Mouse (Mus musculus) thymus, postnatal 0 days (tissue): ENCODE results near the gene Aspg. TPM values are rescaled to one million over a fixed set of nuclear protein-coding genes. Genes with fewer than 3 reads are reported as not detected.

ENCODE experiments used
- DNase-seq: peaks from one replicate; pipeline ENCODE4 v3.0.0-alpha.2; 2015; ENCODE audit warnings: low spot score
- polyA plus RNA-seq: library from polyadenylated mRNA; unstranded; fragments of >200 nt; fragmentation: Nextera tagmentation; extraction: Ambion mirVana; gene quantifications from 2 replicates; pipeline ENCODE4 v1.2.1, GENCODE M21; 2015

Gene Aspg
- polyA plus RNA-seq = 0.82 and 0.85 TPM in 2 replicates

DNA sequence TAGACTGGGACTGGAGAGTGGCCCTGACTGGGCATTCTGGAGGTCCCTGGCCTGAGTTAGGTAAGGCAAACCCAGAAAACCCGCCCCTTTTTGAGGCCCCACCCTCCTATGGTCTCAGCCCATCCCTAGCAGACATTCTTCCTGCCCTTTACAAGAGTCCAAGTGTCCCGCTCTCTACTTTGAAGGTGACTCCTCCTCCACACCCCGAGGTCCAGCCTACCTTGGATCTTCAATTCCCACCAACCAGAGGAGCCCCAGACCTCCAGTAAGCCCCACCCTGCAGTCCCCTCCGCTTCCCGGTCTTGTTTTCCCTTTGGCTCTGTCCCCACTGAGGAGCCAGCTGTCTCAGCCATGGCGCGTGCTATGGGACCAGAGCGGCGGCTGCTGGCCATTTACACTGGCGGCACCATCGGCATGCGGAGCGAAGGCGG is at the start of gene Aspg:
Gene Aspg, plus strand, starts transcription at position 139 of the 431 bp plus-strand sequence.
- DNase-seq = no peak

DNA sequence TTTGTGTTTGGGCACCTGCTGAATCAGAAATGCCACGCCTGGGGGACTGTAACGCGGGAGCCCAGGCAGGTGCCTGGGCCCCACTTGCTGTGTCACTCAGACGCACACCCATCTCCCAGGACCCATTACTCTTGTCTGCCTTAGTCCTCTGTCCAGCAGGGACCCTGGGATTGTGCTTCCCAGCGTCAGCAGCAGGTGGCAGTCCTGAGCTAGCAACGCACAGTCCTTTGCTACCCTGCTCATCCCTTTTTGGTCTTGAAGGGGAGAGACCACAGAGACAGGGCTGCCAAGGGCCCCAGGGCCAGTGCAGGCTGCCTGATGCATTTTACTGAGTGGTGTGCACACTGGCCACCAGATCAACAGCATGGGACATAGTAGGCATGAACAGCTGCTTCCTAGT is 28.8 kb upstream of the Aspg start:
- DNase-seq = peak; percentile 29

DNA sequence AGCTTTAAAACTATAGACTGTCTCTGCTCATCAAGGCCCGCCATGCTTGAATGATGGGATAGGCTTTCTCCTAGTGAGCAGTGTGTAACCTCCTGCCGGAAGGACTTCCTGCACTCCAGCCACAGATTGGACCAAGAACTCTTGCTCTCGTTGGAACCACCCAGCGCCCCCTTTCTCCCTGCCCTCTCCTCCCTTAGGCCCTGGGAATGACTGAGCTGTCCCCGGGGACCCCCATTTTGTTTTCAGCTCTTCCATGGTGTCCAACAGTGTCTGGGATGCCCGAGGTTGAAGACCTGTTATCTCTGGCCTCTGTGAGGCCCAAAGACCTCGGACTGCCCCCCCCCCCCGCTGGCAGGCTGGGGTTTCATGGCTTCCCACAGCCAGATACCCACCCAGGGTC is 26.6 kb upstream of the Aspg start:
- no peak for DNase-seq

DNA sequence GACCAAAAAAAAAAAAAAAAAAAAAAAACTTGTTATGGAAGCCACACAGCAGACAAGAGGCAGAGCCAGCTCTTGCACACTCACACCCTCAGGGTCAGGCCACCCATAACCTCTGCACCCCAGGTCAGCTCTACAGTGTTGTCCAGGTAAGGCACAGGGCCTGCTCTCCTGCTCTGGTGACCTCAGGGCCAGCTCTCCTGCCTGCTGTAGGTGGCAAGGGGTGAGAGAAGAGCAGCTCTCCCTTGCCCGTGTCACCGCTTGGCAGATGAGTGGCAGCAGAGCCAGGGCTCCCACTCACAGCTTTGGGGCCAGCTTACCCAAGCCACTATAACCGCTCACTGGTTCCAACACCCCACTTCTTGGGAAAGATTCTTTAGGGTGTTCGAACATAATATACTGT is 25.6 kb upstream of the Aspg start:
- no peak for DNase-seq

DNA sequence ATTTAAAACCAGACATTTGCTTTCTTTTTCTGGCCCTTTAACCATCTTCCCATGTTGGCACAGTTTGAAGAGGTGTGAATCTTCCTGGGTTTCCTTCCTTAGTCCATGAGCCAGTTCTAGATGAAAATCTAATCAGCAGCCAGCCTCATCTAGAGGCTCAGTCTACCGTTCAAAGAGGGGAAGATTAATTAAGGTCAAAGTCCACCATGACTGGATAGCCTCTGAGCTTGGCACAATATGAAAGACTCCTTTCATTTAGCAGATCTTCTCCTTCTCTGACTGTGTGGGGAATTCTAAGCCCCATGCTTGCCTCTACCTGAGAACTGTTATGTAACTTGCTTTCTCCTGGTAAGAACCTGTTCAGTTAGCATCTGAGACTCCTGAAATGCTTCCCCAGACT is 24.2 kb upstream of the Aspg start:
- DNase-seq = no peak

DNA sequence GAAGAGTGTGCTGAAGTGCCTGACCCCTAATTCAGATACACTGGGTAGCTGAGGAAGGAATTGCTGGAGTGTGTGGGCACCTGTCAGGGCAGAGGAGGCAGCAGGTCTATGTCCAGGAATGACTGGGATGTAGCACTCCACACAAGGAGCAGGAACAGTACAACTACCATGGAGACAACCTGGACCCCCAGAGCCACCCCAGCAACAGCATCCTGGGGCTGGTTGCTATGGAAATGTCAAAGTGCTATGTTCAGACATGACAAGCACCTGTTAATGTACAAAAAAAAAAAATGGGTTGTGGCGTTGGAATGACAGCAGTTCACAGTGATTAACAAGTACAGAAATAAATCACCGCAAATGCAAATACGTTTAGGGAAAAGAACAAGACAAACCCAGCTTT is 20.2 kb upstream of the Aspg start:
- DNase-seq = no peak

DNA sequence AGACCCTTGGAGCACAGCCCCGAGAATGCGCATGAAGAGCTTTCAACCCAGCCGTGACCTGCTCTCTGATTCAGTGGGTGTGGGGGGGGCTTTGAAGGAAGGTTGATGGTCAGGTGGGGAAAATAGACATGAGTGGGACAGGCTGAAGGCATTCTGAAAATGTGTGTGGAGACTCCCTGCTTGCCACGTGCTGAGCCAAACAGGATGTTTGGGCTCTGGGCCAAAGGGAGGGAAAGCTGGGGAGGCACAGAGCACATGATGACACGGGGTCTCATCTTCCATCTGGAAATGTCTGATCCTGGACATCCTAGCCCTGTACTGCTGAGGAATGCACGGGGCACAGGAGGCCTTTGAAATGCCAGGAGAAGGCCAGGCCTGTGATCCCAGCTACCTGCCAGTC is 19.8 kb upstream of the Aspg start:
- no peak for DNase-seq

DNA sequence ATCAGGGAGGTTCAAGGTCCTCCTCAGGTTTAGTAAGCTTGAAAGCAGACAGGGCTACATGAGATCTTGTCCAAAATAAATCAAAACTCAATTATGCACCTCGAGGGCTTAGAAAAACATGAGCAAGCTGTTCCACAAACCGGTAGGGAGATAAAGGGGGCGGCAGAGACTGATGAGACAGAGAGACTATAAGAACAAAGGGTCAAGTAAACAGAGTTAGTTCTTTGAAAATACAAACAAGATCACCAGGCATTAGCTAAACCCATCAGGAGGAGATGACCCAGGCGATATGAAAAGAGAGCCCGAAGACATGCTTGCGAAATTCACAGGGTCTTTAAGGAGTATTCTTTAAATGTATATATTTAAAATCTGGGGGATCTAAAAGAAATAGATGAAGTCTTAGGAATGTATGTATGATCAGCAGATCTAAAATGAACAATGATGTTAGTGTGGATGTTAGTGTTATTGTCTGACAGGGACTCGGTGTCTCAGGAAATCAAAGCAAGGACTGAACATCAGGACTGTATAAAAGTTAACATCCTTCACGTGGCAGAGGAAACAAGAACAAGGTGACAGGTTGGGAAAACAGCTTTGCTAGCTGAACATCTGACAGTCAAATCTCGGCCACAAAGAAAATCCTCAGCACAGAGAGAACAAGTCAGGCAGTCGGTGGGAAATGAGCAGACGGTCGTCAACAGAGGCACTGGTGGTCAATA is 17.7 kb upstream of the Aspg start:
- DNase-seq = no peak

DNA sequence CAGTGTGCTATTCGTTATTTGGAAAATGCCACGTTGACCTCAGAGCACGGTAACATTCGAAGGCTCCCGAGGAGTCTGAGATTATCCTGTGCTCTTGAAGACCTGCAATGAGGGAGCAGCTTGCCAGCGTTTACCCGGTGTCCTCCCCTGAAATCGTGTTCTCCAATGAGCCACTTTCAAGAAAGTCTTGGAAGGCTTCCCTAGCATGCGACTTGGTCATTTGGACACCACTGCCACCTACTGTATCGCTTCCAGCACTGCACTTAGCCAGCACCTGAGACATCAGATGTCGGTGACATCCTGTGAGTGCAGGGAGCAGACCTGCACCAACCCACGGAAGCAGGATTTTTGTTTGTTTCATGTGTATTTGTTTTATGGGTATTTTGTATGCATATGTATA is 15.4 kb upstream of the Aspg start:
- peak; percentile 63 for DNase-seq

DNA sequence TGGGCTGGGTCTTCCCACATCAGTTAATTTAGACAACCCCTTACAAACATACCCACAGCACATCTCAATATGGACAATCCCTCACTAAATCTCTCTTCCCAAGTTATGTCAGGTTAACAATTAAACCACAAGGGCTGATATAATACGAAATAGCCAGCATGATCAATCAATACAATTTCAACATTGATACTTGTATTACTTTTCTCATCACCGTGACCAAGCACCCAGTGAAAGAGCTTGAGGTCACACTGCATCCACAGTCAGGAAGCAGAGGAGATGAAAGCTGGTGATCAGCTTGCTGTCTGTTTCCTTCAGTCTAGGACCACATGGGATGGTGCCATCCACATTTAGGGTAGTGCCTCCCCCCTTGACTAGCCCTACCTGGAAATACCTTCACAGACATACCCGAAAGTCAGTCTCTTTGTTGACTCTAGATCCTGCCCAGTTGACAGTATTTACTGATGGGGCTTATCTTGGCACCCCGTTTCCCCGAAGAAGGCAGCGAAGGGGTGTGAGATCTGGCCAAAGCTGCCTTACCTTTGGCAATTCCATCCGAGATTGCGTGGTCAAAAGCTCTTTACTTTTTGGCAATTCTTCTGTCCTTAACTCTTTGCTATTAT is 12.1 kb upstream of the Aspg start:
- no peak for DNase-seq

DNA sequence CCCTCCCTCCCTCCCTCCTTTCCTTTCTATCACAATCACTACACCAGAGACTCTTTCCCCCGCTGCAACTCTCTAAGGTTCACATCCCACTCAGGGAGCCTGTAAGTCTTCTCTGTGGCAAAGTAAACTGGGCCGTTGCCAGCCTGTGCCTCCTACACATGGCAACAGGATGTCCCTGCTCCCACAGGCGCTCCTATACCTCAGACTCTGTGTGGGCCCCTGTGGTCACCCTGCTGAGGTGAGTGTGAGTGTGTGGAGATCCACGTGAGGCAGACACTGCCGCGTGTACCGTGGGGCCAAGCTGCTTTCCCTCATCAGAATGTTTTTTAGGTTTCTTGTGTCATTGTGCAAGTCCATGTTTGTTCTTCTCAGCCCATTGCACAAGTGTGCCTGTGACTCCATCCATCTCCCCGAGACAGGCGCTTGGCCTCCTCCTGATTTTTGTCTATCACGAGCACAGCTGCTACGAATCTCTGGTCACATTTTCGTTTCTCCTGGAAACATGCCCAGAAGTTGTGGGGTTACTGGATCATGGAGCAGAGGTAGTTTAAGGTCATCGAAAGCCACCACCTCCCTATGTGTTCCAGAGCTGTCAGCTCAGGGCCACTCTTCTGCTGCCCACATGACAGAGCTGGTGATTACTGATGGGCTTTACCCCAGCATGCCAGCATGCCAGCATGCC is 10.3 kb upstream of the Aspg start:
- no peak for DNase-seq

DNA sequence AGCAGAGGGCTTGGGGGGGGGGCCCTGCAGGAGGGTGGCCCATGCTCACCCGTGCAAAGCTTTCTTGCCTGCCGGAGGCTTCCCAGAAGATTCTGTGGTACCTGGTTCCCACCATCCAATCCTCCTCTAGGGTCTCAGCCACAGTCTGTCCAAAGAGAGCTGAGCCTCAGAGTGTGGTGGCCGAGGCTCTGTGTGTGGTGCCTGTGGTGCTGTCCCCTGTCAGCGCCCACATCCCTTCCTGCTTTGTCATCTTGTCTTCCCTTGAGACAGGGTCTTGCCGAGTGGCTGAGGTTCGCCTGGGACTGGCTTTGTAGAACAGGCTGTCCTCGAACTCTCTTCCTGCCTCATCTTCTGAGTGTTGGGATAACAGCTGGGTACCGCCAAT is 9.8 kb upstream of the Aspg start:
- DNase-seq = no peak

DNA sequence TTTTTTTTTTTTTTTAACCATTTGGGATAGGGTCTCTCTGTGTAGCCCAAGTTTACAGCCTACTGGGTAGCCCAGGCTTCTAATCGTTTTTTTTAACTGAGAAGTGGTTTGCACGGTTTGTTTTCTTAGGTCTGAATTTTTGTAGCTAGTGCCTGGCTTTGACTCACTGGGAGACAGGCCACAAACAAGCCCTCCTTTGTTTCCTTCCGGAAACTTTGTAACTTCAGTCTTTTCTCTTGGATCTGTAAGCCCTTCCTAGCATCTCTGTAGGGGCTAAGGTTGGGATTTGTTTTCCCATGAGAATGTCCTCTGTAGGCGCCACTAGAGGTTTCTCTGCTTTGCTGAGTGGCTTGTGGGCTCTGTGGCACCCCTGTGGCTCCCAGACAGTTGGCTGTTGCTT is 6.4 kb upstream of the Aspg start:
- DNase-seq = no peak

DNA sequence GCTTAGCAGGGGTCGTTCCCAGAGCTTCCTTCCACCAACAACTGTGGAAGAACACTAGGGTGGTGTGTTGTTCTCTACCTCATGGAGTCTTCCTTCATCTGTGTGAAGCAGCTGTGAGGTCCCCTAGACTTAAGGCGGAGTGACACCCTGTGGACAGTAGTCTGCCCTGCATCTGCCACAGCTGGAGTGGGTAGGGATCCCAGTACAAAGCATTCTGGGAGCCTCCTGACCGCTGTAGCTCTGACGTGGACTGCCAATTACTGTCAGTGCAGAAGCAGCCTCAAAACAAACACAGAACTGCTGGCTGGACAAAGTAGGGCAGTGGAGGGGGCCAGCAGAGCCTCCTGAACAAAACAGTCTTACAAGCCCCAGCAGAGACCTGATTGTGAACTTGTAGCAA is 5.4 kb upstream of the Aspg start:
- no peak for DNase-seq

DNA sequence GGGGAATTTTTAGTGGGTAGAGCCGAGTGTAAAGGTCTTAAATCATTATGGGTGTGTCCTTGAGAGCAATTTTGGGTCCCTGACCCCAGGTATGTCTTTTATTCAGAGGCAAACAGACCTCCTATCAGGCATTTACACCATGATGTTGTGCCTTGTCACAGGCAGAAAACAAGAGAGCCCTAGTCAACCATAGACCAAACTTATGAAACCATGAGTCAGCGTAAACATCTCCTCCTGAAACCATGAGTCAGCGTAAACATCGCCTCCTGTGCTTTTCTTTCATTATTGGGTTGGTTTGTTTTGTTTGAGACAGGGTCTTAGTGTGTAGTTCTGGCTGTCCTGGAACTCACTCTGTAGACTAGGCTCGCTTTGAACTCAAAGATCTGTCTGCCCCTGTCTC is 3.3 kb upstream of the Aspg start:
- DNase-seq = no peak

DNA sequence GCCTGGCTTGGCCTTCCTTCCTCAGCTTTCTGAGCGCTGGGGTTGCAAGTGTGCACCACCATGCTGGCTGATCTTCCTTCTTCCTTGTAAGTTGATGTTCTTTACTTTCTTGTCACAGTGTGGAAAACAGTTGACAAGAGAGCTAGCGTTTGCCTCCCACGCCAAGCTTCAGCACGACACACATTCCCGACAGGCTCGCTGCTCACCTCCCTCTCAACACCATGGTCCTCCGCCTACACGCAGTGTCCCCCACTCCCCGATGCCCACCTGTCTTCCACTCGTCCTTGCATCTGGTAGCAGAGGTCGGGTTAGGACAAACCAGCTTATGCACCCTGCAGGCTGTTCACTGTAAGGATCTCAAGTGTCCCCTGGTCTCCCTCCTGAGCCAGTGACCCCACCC is 1.6 kb upstream of the Aspg start:
- no peak for DNase-seq

DNA sequence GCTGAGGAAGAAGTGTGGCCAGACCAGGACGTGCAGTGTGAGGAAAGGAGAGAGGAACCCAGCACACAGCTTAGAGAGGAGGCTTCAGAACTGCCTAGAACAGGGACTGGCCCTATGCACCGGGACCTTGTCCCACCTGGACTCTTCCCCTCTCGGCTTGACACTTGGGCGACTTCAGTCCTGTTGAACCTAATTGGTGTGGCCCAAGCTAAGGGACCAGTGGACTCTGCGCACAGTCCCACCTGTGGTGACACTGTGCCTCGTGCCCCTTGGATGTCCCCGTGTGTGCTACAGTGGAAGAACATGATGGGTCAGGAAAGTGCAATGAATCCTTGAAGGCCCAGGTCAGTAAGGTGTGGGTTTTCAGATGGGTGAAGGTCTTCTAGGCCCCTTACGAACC is 1.2 kb downstream of the Aspg start:
- no peak for DNase-seq

DNA sequence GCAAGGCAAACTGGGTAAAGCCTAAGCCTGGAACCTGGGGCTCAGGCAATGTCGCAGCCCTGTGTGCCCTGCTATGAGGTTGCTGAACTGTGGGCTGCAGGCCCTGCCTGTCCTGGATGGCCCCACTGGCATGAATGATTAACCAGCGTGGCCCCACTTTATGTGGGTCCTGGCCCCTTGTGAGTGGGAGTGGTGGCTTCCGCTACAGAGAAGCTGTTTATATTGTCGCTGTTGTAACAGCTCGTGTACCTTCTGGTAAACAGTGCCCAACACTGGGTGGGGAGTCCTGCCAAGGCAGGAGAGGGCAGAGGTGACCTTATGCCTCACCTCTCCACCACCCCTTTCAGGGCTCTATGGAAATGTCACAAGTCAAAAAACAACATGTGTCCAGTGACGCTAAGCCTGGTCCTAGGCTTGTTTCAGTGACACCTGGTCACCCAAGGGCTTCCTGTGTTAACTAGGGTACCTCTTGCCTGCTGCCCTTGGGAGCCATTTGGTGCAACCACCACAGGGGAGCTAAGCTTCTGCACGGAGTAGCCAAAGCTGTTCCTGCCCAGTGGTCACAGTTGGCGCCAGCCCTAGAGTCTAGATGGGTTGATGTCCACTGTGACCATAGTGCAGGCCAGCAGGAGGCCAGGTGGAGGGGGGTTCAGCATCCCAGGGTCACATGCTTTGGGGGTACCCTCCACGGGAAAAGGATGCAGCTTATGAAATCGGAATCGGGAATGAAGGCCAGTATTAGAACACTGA is 2.4 kb downstream of the Aspg start:
- DNase-seq = no peak

DNA sequence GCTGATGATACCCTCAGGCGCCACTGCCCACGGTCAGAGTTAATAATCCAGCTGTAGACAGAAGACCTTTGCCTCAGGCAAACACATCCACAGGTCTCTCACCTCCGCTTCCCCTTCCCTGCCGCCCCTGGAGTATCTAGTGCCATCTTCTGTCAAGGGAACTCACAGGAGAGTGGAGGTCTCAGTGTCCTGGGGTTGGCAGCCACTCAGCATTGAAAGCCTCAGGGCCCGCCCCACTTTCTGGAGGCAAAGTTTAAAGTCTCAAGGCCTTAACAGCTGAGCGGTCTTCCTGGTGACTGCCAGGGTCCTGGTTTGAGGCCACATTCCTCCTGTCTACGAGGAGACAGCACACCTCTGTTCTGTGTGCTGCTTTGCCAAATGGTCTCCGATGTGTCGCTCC is 3.2 kb downstream of the Aspg start:
- DNase-seq = no peak

DNA sequence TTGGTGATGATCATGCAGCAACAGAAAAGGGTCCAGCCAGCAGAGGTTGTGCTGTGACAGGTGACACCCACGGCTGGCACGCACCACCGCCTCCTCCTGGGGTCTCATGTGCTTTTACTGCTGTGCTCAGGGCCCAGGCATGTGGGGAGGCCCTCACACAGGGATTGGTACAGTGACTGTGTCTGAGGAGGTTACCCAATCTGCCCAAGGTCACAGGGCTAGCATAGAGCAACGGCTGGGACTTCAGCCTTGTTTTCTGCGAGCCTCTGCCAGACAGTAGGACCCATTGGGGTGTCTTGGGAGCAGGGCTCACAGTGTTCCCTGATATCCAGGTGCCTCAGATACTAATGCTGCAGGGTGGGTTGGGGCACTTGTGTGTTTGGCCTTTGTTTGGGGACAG is 4.8 kb downstream of the Aspg start:
- DNase-seq = no peak

DNA sequence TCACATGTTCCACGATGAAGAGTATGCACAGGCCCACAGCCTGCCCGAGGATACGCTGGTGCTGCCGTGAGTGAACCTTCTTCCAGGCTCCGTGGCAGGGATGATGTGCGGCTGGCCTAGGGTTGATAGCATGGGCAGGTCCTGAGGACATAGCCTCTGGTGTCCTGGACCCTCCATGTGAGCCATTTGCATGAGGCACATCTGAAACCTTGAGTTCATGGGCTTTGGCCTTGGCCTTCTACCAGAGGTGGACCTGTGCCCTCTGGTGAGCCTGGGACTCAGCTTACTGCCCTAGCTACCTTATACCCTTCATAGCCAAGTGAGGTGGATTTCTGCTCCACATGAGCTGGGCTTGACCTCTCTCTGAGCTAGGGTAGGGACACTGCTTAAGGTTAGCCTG is 5.8 kb downstream of the Aspg start:
- no peak for DNase-seq
